In the genomic region with DNA sequence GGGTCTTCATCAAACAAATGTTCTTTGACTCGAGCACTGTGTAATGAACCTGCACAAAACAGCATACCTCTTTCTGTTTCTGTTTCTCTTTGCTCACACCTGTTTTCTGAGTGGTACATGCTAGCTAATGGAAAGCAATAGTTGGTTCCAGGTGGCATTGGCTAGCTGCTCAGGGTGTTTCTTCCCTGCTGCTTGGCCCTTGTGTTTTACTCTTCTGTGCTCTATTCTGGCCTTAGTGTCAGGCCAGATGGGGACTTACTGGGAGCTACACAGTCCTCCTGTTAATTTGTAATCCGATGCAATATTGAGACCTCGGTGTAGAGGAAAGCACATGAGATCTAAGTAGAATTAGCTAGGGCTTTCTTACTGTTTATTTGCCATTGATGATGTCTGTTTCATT, we compare ENCODE assay signal across 27 mouse cellular contexts. TPM values are rescaled to one million over a fixed set of nuclear protein-coding genes. Genes with fewer than 3 reads are reported as not detected.
A peak's percentile ranks its signal among the peaks of the same experiment; 100 is the strongest.
DNase-seq lines count a peak whose midpoint lies in the region; ATAC-seq and TF ChIP-seq lines count a peak whose summit lies in the region.
"Had no signal": no experiment of that assay in that cellular context is flagged by ENCODE, and none has a peak within 500 bp of the region (broad histone marks: within the 10 kb centered on the region; RNA-seq: fewer than 3 reads in every experiment).

No protein-coding gene starts in this region.

- TF ChIP-seq CTCF in cerebellum, adult 2 months (IDR thresholded peaks at IDR 0.05; ENCODE audit: borderline replicate concordance, insufficient read depth, low read depth, low read length): no peak

- peaks cover 6% of the 10 kb centered on the region for H3K4me1 ChIP-seq in cerebellum, adult 2 months (ENCODE audit: control insufficient read depth, insufficient read depth, low read length)
- H3K4me1 ChIP-seq in intestine, embryonic 16.5 days (ENCODE audit: control insufficient read depth, insufficient read depth, low read length): no peaks in the 10 kb centered on the region
- H3K4me1 ChIP-seq in liver, embryonic 12.5 days: no peaks in the 10 kb centered on the region
- H3K4me1 ChIP-seq: embryonic facial prominence, embryonic 12.5 days; hindbrain, embryonic 12.5 days; intestine, embryonic 15.5 days; limb, embryonic 13.5 days; megakaryocyte, embryonic 14.5 days; midbrain, embryonic 13.5 days; neural tube, embryonic 13.5 days had no signal

- H3K4me3 ChIP-seq in cerebellum, adult 2 months (replicated peaks; ENCODE audit: insufficient read depth, low read depth, low read length): no peak overlapping the region
- no peak overlapping the region for H3K4me3 ChIP-seq in intestine, embryonic 16.5 days (ENCODE audit: low read length)
- no peak overlapping the region for H3K4me3 ChIP-seq in liver, embryonic 12.5 days
- H3K4me3 ChIP-seq: embryonic facial prominence, embryonic 12.5 days; heart, embryonic 13.5 days; hindbrain, embryonic 12.5 days; intestine, embryonic 15.5 days; limb, embryonic 13.5 days; megakaryocyte, embryonic 14.5 days; midbrain, embryonic 13.5 days; neural tube, embryonic 13.5 days had no signal

- H3K27ac ChIP-seq in cerebellum, adult 2 months (ENCODE audit: insufficient read depth, low read length): no peak overlapping the region
- H3K27ac ChIP-seq in intestine, embryonic 16.5 days (ENCODE audit: low read length): no peak overlapping the region
- no peak overlapping the region for H3K27ac ChIP-seq in liver, embryonic 12.5 days
- H3K27ac ChIP-seq: embryonic facial prominence, embryonic 12.5 days; heart, embryonic 13.5 days; hindbrain, embryonic 12.5 days; hindbrain, postnatal 0 days; intestine, embryonic 15.5 days; limb, embryonic 13.5 days; midbrain, embryonic 13.5 days; neural tube, embryonic 13.5 days; stomach, postnatal 0 days had no signal

- peaks cover 21% of the 10 kb centered on the region for H3K36me3 ChIP-seq in intestine, embryonic 16.5 days (ENCODE audit: control insufficient read depth, insufficient read depth, low read length)
- peaks cover 99% of the 10 kb centered on the region for H3K36me3 ChIP-seq in liver, embryonic 12.5 days

- TF ChIP-seq POLR2A in cerebellum, adult 2 months (IDR thresholded peaks at IDR 0.05; ENCODE audit: borderline replicate concordance, insufficient read depth, low read length): no peak

- no peak overlapping the region for H3K4me2 ChIP-seq in intestine, embryonic 16.5 days (ENCODE audit: low read depth, low read length)
- H3K4me2 ChIP-seq in liver, embryonic 12.5 days: no peak overlapping the region
- H3K4me2 ChIP-seq: embryonic facial prominence, embryonic 12.5 days; heart, embryonic 13.5 days; hindbrain, embryonic 12.5 days; intestine, embryonic 15.5 days; limb, embryonic 13.5 days; liver, embryonic 11.5 days; midbrain, embryonic 13.5 days; neural tube, embryonic 13.5 days had no signal

- no peak for DNase-seq in cerebellum, postnatal 4 days (ENCODE audit: low spot score in 2 of 2)
- DNase-seq in A20 (ENCODE audit: low read depth, low spot score): peak; percentile 23
- peak; percentile 34 to 69 for DNase-seq in cerebellum, adult 2 months
- DNase-seq in cerebellum, postnatal 25 days: peak; percentile 40 to 62
- DNase-seq: adrenal gland, adult 8-10 months; embryo, embryonic 11 days; gastrocnemius, postnatal 36 days; kidney, postnatal 36 days; liver, postnatal 0 days; lung, postnatal 4 days; right cerebral cortex, postnatal 4 days had no signal

- no peaks in the 10 kb centered on the region for H3K27me3 ChIP-seq in cerebellum, adult 2 months (ENCODE audit: control insufficient read depth, insufficient read depth, low read length)
- H3K27me3 ChIP-seq in intestine, embryonic 16.5 days (replicated peaks; ENCODE audit: control insufficient read depth, insufficient read depth, low read length): no peaks in the 10 kb centered on the region
- H3K27me3 ChIP-seq in liver, embryonic 12.5 days (replicated peaks): no peaks in the 10 kb centered on the region
- H3K27me3 ChIP-seq: embryonic facial prominence, embryonic 12.5 days; heart, embryonic 13.5 days; hindbrain, embryonic 12.5 days; intestine, embryonic 15.5 days; limb, embryonic 13.5 days; megakaryocyte, embryonic 14.5 days; midbrain, embryonic 13.5 days; neural tube, embryonic 13.5 days had no signal

- peak; percentile 83 for ATAC-seq in cerebellum, adult (ENCODE audit: insufficient number of reproducible peaks, low FRiP score, low TSS enrichment)
- no peak for ATAC-seq in intestine, embryonic 16.5 days
- no peak for ATAC-seq in liver, embryonic 12.5 days
- ATAC-seq: forebrain, embryonic 14.5 days; hindbrain, postnatal 0 days; intestine, embryonic 15.5 days; liver, postnatal 0 days; midbrain, embryonic 13.5 days had no signal

- H3K9me3 ChIP-seq in intestine, embryonic 16.5 days (ENCODE audit: control insufficient read depth, low read length): no peaks in the 10 kb centered on the region
- H3K9me3 ChIP-seq in liver, embryonic 12.5 days (replicated peaks): no peaks in the 10 kb centered on the region
- H3K9me3 ChIP-seq: embryonic facial prominence, embryonic 12.5 days; G1E; heart, embryonic 13.5 days; hindbrain, embryonic 12.5 days; intestine, embryonic 15.5 days; limb, embryonic 13.5 days; megakaryocyte, embryonic 14.5 days; midbrain, embryonic 13.5 days; neural tube, embryonic 13.5 days had no signal

- H3K9ac ChIP-seq in intestine, embryonic 16.5 days (ENCODE audit: low read depth, low read length): no peak overlapping the region
- no peak overlapping the region for H3K9ac ChIP-seq in liver, embryonic 12.5 days
- H3K9ac ChIP-seq: embryonic facial prominence, embryonic 12.5 days; heart, embryonic 13.5 days; hindbrain, embryonic 12.5 days; intestine, embryonic 15.5 days; limb, embryonic 13.5 days; liver, postnatal 0 days; midbrain, embryonic 13.5 days; neural tube, embryonic 13.5 days had no signal

- WGBS in cerebellum, adult 2 months: 11% methylated on average over 3 of the region's 3 CpGs
- WGBS in intestine, embryonic 16.5 days: 91% methylated on average over 3 of the region's 3 CpGs
- WGBS in liver, embryonic 12.5 days (ENCODE audit: insufficient replicate concordance): 79% methylated on average over 3 of the region's 3 CpGs

RNA-seq across cellular contexts. Expression of a gene that starts 25.0 kb away (rescaled TPM):
- 55.6 and 59.7 TPM in 2 replicates for polyA plus RNA-seq in cerebellum, adult 2 months (2012; rRNA removed)
- 110 and 115 TPM in 2 replicates for polyA plus RNA-seq in intestine, embryonic 16.5 days (2015; fragmentation: Nextera tagmentation; extraction: Ambion mirVana)
- 69.3 and 70.5 TPM in 2 replicates for polyA plus RNA-seq in liver, embryonic 12.5 days (2016; fragmentation: Nextera tagmentation; extraction: Ambion mirVana)

RNA-seq across cellular contexts. Expression of a gene that starts 55.9 kb away (rescaled TPM):
- 27.4 and 27.6 TPM in 2 replicates for polyA plus RNA-seq in cerebellum, adult 2 months (2012; rRNA removed)
- polyA plus RNA-seq in intestine, embryonic 16.5 days (2015; fragmentation: Nextera tagmentation; extraction: Ambion mirVana): 16.0 and 16.6 TPM in 2 replicates
- 12.2 and 12.4 TPM in 2 replicates for polyA plus RNA-seq in liver, embryonic 12.5 days (2016; fragmentation: Nextera tagmentation; extraction: Ambion mirVana)

Comparison
In these comparisons a context has a peak if more than half of its experiments do, and no peak if none do; other contexts are left out.
1. DNase-seq: peak in A20 (single experiment), cerebellum, adult 2 months (2 of 2) and cerebellum, postnatal 25 days (2 of 2); none in cerebellum, postnatal 4 days (0 of 2).